Mouse (Mus musculus): ENCODE measurements around the gene Mien1.
A peak's percentile ranks its signal among the peaks of the same experiment; 100 is the strongest.

Mien1 gene

DNA sequence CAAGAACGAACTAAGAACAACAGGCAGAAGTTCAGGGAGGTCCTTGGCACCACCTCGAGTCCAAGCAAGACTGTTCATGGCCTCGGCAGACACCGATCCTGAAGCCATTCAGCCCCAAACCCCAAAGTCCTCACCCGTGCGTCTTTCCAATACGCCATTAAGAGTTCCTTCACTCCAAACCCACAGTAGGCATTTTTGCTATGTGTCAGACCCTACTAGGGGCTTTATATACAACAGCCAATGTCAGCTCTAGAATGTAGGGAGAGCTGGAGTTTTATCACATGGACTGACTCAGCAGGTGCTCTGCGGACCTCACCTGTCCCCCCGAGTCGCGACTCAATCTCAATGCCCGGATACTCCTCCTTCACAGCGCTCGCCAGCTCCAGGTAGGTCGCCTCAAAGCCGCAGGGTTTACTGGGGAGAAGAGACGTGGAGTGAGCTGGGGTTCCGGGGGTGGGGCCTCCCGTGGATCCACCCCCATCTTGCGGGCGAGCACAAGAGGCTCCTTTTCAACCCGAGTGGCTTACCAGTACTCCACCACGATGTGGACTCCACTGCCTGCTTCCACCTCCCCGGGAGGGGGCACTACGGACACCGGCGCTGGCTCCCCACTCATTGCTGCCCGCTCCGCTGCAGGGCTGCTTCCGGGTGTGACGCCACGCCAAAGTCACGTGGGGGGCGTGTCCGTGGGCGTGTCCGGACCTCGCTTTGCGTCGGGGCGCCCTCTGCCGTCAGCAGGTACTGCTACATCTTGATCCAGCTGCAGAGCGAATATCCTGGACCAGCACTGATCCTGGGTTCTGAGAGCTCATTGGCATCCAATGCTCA is at the start of gene Mien1:
Gene Mien1 (minus strand): TSS at position 661 of the 828 bp plus-strand sequence.
- DNase-seq (ENCODE audit: low spot score in 2 of 2) = peak; percentile 94 to 97

DNA sequence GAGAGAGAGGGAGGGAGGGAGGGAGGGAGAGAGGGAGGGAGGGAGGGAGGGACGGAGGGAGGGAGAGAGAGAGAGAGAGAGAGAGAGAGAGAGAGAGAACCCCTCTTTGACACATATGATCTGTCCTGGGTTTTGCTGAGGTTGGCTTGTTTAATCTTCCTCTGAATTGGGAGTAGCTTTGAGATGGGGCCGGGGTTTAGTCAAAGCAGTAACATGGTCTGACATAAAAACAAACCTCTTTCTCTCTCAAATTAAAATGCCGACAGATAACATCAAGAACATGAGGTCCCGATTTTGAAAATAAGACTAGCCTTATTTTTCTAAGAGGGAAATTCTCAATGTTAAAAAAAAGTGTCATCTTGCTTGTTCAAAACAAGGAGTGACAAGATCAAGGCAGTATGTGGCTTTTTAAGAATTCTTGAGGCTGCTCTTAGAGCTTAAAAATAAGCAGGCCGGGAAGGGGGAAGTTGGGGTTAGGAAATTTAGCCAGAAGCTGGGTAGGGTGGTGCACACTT is 48.8 kb upstream of the Mien1 start:
- no peak for DNase-seq (ENCODE audit: low spot score in 2 of 2)

DNA sequence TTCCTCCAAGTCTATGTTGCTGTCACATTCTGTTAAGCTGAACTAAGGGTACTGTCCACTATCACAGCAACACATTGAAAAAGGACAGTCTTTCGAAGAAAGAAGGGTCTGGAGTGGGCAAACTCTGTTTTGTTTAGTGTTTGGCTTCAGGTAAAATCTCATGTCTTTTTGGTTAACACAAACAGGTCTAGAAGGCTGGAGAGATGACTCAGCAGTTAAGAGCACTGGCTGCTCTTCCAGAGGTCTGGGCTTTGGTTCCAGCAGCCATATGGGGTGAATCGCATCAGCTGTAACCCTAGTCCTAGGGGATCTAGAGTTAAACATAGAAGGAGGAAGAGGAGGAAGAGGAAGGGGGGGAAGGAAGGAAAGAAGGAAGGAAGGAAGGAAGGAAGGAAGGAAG is 47.0 kb upstream of the Mien1 start:
- no peak for DNase-seq (ENCODE audit: low spot score in 2 of 2)

DNA sequence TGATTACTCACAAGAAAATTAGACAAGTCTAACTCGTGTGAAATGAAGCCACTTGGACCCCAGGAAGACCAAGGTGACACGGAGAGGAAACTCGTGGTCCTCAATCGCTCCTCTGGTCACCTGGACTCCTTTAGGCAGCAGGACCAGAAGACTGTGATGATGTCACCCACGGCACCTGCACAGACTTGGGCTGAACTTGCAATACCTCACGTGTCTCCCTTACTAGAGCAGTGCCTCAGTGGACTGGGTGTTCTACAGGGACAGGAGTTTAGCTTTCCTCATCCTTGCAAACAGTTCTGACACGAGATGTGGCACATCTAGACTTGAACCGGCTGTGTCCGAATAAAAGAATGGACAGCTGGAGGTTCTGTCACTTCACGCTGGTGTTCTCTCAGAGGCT is 43.3 kb upstream of the Mien1 start:
- DNase-seq (ENCODE audit: low spot score in 2 of 2) = no peak

DNA sequence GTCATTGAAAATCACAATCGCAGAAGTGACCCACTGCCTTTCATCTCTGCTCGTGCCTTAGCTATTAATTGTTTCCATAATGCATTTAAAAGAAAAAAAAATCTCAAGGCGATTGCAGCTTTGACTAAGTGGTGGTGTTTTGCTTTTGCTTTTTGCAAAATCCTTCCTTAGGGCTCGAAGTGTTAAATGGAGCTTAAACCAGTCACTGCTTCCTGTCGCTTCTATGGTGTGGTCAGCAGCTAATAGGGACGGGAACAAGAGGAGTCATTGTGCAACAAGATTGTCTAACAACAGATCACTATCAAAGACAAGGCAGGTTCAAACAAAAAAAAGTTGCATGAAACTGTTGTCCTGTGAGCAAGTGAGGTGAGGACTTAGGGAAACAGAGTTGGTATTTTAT is 42.4 kb upstream of the Mien1 start:
- DNase-seq (ENCODE audit: low spot score in 2 of 2) = no peak

DNA sequence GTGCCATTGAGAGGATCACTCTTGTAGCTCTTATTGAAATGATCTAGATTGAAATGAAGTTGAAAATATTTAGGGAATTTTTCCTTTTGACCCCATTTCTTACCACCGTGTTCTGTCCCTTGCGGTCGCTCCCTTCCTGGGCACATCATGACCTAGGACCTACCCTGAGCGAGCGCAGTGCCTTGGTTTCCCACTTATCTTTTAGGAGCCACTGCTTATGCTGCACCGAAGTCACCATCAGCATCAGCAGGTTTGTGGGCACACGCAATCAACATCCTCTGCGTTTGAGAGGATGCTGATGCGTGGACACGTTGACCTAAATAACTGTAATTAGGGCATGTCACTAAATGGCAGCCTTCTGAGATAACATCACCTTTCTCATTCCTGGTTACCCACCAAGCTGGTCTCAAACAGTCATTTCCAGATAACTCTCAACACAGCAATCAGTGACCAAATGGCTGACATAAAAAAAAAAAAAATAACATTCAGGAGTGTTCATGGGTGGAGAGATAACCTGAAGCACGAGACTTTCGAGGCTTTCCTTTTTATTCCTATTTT is 41.2 kb upstream of the Mien1 start:
- DNase-seq (ENCODE audit: low spot score in 2 of 2) = no peak

DNA sequence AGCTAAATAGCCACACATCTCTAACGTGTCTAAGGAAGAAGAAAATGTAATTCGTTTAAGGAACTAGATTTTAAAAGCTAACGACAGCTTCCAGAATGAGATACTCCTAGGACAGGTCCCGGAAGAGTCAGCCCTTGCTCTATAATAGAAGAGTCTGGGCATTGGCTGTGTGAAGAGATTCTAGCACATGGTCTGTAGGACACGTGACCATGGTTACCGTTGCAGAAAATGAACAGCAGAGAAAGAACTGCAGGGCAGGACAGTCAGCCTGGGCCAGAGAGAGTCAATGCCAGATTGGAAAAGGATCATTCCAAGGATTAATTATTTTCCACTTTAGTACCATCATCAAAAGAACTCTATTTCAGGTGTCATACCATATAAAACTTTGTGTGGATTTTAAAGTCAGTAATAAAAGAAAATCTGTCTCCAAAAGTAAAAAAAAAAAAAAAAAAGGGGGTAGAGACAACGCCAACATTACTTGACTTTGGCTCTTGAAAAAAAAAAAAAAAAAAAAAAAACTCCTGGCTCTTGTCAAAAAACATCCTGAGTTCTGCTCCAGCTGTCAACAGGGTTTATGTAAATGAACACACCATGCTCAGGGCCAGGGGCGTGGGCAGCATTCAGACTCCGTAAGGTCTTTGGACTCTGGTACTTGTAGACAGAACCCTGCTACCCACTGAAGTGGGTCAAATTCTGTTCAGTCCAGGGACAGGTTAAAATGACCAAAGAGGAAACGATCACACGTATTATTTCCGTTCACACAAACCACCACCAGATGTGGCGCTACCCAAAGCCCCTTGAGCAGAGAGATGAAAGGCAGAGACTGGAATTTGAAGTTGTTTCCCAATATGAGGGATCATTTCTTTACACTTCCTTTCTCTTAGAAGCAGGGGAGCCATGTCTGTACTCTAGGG is 40.5 kb upstream of the Mien1 start:
- no peak for DNase-seq (ENCODE audit: low spot score in 2 of 2)

DNA sequence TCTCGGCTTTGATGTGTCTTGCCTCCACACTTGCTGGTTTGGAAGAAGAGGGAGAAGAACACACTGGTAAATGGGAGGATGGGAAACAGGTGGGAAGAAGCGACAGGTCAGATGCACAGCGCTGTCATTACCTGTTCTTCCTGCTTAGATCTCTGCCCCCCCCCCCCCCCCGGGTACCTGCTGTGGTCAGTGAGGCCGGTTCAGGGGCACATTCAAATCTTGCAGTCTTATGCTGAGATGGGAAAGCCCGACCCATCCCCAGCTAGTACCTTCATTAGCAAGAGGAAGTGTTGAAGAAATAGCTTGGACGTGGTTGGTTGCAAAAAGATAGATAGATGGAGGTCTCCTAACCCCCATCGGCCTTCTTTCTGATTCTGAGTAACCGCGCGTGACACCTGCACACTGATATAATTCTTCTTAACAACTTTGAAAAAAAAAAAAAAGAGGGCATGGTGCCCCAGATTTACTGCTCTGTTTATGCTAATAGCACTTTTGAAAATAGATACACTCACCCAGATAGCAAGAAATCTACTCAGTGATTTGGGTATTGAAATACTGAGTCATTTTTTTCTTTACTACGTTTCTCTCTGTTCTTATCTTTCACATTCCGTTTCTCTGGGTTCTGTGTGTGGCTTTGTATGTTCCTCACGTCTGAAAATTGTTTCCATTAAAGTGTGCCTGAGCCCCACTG is 38.4 kb upstream of the Mien1 start:
- DNase-seq (ENCODE audit: low spot score in 2 of 2) = no peak

DNA sequence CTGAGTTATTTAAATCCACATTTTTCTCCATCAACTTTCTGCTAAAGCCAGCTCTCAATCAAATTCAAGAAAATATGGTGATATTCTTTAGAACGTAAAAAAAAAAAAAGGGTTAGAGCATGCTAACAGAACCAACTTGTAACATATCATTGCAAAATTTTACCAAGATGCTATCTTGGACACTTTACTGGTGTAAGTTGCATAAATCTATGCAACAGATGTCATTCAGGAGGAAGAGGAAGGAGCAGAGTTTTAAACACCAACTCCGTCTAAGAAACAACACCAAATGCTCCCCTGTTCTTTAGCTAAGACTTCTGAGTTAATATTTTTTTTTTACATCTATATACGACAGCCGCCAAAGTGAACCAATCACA is 37.6 kb upstream of the Mien1 start:
- no peak for DNase-seq (ENCODE audit: low spot score in 2 of 2)

DNA sequence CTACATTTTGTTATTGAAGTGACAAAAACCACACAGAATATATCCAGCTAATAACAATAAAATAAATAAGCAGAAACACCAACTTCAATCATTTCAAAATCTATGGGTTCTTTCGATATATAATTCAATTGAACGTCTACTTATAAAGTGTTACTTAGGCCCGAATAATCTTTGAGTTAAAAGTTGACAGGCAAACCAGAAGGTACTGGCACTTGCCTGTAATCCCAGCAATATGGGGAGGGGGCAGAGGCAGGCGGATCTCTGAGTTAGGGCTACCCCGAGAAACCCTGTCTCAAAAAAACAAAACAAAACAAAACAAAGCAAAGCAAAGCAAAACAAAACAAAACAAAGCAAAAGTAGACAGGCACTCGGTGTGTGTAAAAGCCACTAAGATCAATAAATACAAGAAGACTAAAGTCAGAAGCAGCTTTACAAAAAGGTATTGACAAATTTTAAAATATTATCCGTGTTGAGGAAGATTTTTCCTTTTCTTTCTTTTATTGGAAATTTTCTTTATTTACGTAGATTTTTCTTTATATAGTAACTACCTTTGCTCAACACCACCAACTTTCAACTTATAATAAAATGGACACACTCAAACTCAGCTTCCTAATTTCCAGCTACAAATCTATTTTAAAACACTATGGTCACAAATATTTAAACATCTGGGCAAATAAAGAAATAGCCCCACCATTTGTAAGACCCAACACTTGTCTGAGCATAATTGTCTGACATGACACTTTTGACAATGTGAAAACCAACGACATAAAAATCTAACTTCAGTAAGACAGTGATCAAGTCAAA is 37.0 kb upstream of the Mien1 start:
- no peak for DNase-seq (ENCODE audit: low spot score in 2 of 2)

DNA sequence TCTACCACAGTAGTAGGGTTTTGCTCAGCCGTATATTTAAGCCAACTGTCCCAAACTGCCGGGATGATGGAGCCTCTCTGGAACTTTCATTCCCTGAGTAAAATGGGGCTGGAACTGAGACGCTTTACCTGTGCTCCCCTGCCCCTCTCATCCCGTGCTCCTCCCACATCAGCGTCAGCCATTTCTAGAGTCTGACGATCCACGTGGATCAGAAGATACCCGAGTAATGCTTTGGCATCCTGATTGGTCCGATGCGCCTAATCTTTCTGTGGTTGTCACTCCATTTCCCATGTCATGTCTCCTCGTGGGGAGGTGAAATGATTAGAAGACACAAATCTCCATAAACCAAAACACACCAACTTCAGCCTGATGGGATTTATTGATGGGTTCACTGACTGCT is 36.2 kb upstream of the Mien1 start:
- no peak for DNase-seq (ENCODE audit: low spot score in 2 of 2)

DNA sequence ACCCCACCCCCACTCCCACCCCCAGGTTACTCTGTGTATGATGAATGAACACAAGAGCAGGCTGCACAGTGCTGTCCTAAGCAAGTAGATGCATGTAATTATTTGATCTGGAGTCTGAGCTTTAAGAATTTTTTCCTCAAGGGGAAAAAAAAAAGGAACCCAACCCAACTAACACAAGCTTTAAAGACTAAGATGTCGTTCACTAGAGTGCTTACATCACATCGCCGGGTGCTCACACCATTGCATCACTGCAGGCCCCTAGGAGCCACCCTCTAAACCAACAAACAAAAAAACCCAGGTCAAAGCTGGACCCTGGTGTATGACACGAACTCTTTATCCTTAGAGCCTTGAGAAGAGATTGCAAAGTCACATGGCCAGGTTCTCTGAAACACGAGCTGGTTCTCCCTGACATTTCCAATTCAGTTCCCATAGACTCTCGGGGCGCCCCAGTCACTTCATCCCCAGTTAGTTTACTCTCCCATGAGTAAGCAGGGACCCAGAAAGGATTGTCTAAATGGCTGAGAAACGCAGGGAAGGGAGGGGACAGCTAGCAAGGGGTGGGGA is 35.2 kb upstream of the Mien1 start:
- no peak for DNase-seq (ENCODE audit: low spot score in 2 of 2)

DNA sequence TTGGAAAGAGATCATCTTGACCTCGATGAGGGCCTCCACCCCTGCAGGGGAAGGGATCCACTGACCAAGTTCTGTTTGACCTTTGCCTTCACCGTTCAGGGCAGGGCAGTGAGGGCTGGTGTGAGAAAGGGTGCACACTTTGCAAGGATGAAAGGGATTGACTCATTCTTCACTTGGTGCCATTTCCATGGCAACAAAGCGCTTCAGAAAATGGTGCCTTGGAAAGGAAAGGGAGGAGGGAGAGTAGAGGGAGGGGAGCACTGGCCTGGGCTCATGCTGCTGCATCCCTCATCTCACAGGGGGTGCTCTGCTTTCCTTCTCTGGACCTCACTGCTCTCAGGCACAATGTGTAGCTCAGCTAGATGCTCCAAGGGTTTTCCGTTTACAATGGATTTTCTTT is 33.9 kb upstream of the Mien1 start:
- DNase-seq (ENCODE audit: low spot score in 2 of 2) = no peak

DNA sequence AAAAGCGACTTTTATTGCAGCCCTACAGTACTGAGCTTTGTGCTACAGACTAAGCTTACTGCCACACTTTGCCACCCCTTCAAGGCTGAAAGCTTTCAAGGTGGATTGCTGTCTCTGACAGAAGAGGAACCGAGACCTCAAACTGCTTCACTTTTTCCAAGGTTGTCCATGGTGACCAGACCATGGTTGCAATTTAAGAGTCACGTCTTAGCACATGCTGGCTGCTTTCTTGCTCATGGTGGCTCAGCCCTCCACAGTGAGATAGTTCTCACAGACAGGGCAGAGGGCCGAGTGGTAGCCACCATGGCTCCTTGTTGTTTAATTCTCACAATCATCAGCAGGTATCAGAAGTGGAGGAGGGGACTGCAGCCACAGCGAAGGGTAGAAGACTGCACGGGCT is 32.0 kb upstream of the Mien1 start:
- no peak for DNase-seq (ENCODE audit: low spot score in 2 of 2)

DNA sequence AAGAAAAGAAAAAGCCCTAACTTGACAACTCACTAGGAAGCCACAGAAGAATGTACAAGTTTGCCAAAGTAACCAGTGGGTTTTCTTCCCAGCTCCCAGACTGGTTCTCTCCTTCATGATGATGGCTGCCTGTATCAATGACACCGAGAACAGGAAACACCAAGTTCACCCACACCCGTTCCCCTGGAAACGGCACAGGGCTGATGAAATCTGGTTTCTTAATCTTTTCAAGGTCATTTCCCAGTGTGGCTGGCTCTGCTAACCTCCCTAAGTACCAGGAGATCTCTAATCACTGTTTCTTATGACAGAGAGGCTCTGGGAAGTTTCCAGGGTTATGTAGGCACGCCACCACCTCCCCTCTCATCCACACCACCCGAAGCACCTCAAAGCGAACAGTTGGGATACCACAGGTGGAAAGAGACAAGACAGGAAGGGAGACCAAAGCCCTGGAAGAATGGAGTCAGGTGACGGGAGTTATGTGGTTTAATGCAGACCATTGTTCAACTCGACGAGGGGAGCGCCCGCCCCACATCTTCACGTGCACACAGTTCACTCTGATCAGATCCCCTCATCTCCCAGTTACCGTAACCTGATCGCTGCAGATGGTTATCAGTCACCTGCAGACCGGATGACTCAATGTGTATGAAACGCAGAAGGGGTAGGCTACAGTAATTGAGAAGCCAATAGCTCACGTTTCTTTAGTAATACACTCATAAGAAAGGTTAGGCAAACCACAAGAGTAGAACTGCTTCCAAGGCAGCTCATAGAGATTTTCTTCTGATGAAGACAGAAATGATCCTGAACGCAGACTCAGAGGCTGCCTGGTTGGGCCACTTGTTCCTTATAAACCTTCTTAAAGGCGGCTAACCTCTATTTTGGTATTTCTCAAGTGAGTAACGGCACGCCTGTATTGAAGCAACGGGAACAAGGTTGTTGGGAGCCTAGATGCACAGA is 31.2 kb upstream of the Mien1 start:
- DNase-seq (ENCODE audit: low spot score in 2 of 2) = no peak

DNA sequence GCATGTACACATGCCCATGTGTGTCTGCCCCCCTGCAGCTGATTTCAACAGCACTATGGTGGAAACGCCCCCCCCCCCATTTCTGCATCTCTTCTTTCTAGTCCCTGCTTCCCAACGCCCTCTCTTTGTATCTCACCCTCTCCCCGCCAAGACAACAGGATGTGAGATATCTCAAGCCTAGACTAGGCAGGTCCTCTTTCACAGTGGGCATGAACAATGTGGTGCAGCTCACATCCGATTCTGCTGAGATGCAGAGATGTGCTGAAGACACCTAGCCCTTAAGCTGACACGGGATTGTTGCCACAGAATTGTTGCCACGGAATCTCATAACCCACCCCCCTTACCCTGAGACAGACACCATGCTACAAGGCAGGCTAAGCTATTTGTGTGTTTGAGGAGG is 25.7 kb upstream of the Mien1 start:
- no peak for DNase-seq (ENCODE audit: low spot score in 2 of 2)

DNA sequence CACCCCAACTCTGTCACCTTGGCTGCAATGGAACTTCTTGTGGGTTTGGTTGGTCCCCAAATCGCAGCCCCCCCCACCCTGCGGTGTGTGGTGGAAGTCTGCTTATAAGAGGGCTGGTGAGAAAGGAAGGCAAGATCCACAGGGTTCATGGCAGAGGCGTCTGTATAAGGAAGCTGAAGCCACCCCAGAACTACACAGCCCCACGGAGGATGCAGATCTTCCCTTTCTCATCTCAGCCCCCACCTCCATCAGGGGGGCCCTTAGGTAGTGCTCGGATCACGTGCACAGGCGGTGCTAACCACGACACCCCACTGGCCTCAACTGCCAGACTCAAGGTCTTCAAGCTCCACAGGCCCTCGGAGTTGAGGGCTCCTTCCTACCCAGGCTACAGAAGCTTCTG is 25.1 kb upstream of the Mien1 start:
- DNase-seq (ENCODE audit: low spot score in 2 of 2) = no peak

DNA sequence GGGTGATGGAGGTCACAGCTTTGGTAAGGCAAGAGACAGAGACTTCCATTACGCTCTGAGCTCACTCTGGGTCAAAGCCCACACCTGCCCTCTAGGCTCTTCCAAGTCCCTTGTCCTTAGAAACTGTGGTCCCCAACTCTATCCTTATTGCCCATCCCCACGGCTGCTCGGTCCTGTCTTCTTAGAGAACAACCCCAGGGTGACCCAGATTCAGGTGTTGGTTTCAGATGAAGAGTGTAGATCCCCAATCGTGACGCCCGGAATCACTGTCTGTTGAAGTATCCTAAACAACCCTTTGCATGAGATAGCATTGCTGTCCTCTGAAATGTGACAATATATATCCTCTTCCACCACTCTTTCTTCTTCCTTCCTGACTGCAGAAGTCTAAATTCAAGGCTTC is 23.5 kb upstream of the Mien1 start:
- no peak for DNase-seq (ENCODE audit: low spot score in 2 of 2)

DNA sequence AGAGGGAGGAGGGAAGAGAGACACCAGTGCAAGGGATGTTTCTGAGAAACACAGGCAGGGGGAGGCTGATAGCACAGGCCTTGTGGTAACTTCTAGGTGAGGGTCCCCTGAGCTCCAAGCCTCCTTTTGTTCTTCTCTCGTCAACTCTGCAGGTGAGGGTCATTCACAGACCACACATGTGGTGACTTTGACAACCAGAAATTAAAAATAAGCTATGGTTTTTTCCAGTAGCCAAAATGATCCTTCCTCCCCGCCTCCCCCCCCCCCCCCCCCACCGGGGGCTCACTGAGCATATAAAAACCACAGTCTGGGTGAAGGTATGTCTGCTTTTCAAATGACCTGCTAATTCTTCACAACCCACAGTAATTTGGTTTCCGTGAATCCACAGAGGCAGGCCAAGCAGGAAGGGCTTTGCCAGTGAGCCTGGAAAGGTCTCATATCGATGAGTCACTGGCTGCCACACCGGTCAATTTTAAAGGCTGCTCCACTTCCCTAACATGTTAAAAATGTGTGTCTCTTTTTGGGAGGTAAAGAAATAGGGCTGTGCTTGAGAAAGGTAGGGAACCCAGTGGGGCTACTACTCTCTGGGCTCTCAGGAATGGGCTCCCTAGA is 22.4 kb upstream of the Mien1 start:
- no peak for DNase-seq (ENCODE audit: low spot score in 2 of 2)

Data from frontal cortex, postnatal 25 days (tissue).